Mouse (Mus musculus) embryonic facial prominence, embryonic 14.5 days (tissue): ENCODE results near the gene Cep41. TPM values are rescaled to one million over a fixed set of nuclear protein-coding genes. Genes with fewer than 3 reads are reported as not detected.

ENCODE experiments used
- ATAC-seq: fragments of 200-750 bp; cut with Nextera tagmentation; 2 replicates; pipeline ENCODE4 v1.8.0; 2017; ENCODE audit warnings: low read depth, moderate number of reproducible peaks, moderate TSS enrichment
- DNase-seq: peaks from one replicate; pipeline ENCODE4 v3.0.0-alpha.2; 2015; ENCODE audit warnings: low spot score
- H3K27ac ChIP-seq: fragments of 300-500 bp; sonication (generic); replicated peaks from 2 replicates; pipeline ENCODE4 v1.5.1; 2014; ENCODE audit warnings: low read depth, mild to moderate bottlenecking, low read length, moderate library complexity
- H3K27me3 ChIP-seq: fragments of 300-500 bp; sonication (generic); replicated peaks from 2 replicates; pipeline ENCODE4 v1.6.1; 2014; ENCODE audit warnings: low read length; ENCODE audit not compliant: control insufficient read depth, insufficient read depth
- H3K36me3 ChIP-seq: fragments of 300-500 bp; sonication (generic); 2 replicates; pipeline ENCODE4 v1.6.1; 2014; ENCODE audit warnings: low read length, mixed read lengths; ENCODE audit not compliant: control insufficient read depth, insufficient read depth
- H3K4me1 ChIP-seq: fragments of 300-500 bp; sonication (generic); 2 replicates; pipeline ENCODE4 v1.6.1; 2014; ENCODE audit warnings: antibody characterized with exemption, low read length; ENCODE audit not compliant: control insufficient read depth, insufficient read depth
- H3K4me2 ChIP-seq: fragments of 300-500 bp; sonication (generic); 2 replicates; pipeline ENCODE4 v1.6.1; 2014; ENCODE audit warnings: low read depth, mild to moderate bottlenecking, low read length, moderate library complexity, mixed read lengths
- H3K4me3 ChIP-seq: fragments of 300-500 bp; sonication (generic); 2 replicates; pipeline ENCODE4 v1.5.1; 2014; ENCODE audit warnings: low read depth, mild to moderate bottlenecking, low read length
- H3K9ac ChIP-seq: fragments of 300-500 bp; sonication (generic); 2 replicates; pipeline ENCODE4 v1.6.1; 2014; ENCODE audit warnings: low read depth, mild to moderate bottlenecking, low read length, moderate library complexity, mixed read lengths
- H3K9me3 ChIP-seq: fragments of 300-500 bp; sonication (generic); 2 replicates; pipeline ENCODE4 v1.6.1; 2016; ENCODE audit warnings: low read length; ENCODE audit not compliant: control insufficient read depth
- WGBS: fragments of 180-500 bp; shearing (Covaris S2); extraction: QIAGEN DNeasy Blood & Tissue Kit; methylation state at CpG from one replicate; pipeline ENCODE4 v1.1.7; 2014; 5-methylcytosine and 5-hydroxymethylcytosine counted together
- polyA plus RNA-seq: library from polyadenylated mRNA; unstranded; fragments of >200 nt; fragmentation: Nextera tagmentation; extraction: Ambion mirVana; gene quantifications from 2 replicates; pipeline ENCODE4 v1.2.1, GENCODE M21; 2014

Cep41 gene
- polyA plus RNA-seq, 1 experiment from 2014 or later, result 38.6 TPM

- Histone ChIP-seq H3K4me2 (peak overlapping the region; percentile 16), H3K9me3 (no peaks in the 10 kb centered on the region), H3K4me1 (peaks cover 35% of the 10 kb centered on the region), H3K4me3 (no peak overlapping the region), H3K36me3 (no peaks in the 10 kb centered on the region), H3K27ac (peak overlapping the region; percentile 88), H3K27me3 (no peaks in the 10 kb centered on the region), H3K9ac (peak overlapping the region; percentile 44)
- WGBS, result 26% methylated on average over 13 of the region's 13 CpGs
- peak; percentile 93 for ATAC-seq
- peak; percentile 95 for DNase-seq
Measured at GRCm38 (mm10) chr6:30681935-30682900, 11.3 kb downstream of the Cep41 start.

- WGBS, result 46% methylated on average over 7 of the region's 7 CpGs
- peaks cover 50% of the 10 kb centered on the region for H3K4me1 ChIP-seq
Measured at GRCm38 (mm10) chr6:30680442-30680841, 13.1 kb downstream of the Cep41 start.

DNA sequence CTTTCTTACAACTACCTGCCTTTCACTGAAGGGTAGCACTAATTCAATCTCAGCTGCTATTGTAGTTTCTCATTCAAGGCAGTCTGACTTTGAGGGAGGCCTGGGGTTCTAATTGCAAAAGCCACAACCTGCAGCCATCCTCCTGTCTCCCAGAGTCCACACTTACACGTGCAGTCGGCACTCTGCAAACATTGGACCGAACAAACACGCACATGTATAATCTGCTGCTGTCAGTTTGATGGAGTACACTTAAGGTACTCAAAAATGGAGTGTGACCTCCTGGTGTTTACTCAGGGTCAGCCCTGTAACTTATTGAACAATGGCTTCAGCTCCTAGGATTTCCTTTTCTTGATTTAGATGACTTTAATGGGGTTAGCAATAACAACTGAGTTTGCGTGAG, 14.0 kb downstream of the Cep41 start:
- DNase-seq (no peak), ATAC-seq (no peak)
- Histone ChIP-seq H3K27ac (peak overlapping the region; percentile 24), H3K4me2 (no peak overlapping the region), H3K4me1 (peaks cover 58% of the 10 kb centered on the region), H3K27me3 (no peaks in the 10 kb centered on the region), H3K36me3 (no peaks in the 10 kb centered on the region), H3K9ac (no peak overlapping the region), H3K9me3 (no peaks in the 10 kb centered on the region), H3K4me3 (no peak overlapping the region)
- WGBS, result 73% methylated on average over 5 of the region's 5 CpGs

More at GRCm38 (mm10) chr6:30680442-30680841, 13.1 kb downstream of the Cep41 start:
- H3K4me2 ChIP-seq, result no peak overlapping the region
- no peak overlapping the region for H3K9ac ChIP-seq
- no peak overlapping the region for H3K4me3 ChIP-seq
- H3K27me3 ChIP-seq, result no peaks in the 10 kb centered on the region
- ATAC-seq, result peak; percentile 28; the same call in 1 of the 2 replicates
- peak; percentile 84 for DNase-seq
- H3K9me3 ChIP-seq, result no peaks in the 10 kb centered on the region
- H3K36me3 ChIP-seq, result no peaks in the 10 kb centered on the region
- peak overlapping the region; percentile 24; the same call in 1 of the 2 replicates for H3K27ac ChIP-seq

GRCm38 (mm10) chr6:30678482-30678881, 15.1 kb downstream of the Cep41 start:
- ATAC-seq (no peak), DNase-seq (no peak)
- H3K9ac ChIP-seq, result no peak overlapping the region
- peaks cover 64% of the 10 kb centered on the region for H3K4me1 ChIP-seq
- H3K9me3 ChIP-seq, result no peaks in the 10 kb centered on the region
- H3K36me3 ChIP-seq, result no peaks in the 10 kb centered on the region
- H3K4me3 ChIP-seq, result no peak overlapping the region
- H3K27ac ChIP-seq, result peak overlapping the region; percentile 4; the same call in 1 of the 2 replicates
- no peaks in the 10 kb centered on the region for H3K27me3 ChIP-seq
- WGBS, result 68% methylated on average over 6 of the region's 6 CpGs
- H3K4me2 ChIP-seq, result 0 out of 2 replicates have a peak overlapping the region, but pooled peaks have one; percentile 10

DNA sequence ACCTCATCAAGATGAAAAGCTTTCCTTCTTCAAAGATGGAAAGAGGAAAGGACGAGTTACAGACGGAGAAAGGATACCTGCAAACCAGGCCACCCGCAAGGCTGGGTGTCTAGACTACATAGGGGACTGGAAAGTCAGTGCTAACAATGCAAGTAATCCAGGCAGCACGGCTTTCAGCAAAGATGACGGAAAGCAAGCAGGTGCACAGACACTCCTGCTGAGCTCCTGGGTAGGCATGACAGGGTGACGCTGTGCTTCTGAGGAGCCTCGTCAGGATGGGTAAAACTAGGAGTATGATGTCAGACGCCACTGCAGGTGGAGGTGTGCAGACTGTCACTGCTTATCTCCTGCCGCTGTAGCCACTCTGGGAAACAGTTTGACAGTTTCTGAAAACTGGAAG, 16.0 kb downstream of the Cep41 start:
- Histone ChIP-seq H3K4me2 (no peak overlapping the region), H3K4me3 (no peak overlapping the region), H3K27me3 (no peaks in the 10 kb centered on the region), H3K4me1 (peaks cover 63% of the 10 kb centered on the region), H3K27ac (peak overlapping the region; percentile 98; the same call in 1 of the 2 replicates), H3K9ac (no peak overlapping the region), H3K36me3 (no peaks in the 10 kb centered on the region), H3K9me3 (no peaks in the 10 kb centered on the region)
- 73% methylated on average over 9 of the region's 9 CpGs for WGBS
- ATAC-seq (no peak), DNase-seq (no peak)

GRCm38 (mm10) chr6:30676506-30676905, 17.0 kb downstream of the Cep41 start:
- peak overlapping the region; percentile 98 for H3K27ac ChIP-seq
- 66% methylated on average over 6 of the region's 6 CpGs for WGBS

DNA sequence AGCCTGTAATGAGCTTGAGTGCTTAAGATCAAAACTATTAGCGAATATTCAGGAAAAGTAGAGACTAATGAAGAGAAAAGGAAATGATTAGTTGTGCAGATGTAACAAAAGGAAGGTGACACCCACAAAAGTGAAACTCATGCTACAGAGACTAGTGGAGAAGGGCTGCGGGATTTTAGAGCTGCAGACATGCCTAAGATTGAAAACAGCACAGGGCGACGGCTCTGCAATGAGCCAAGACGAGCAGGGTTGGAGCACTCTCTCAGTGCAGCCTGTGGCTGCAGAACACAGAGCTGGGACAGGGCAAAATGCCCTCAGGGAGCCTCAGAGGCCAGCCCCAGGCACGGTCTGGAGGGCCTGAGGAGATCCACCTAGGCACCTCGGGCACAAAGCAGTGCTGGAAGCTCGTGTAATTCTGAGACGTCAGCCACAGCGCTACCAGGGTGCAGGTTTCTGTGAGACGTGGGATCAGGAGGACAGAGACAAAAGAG, 18.2 kb downstream of the Cep41 start:
- peak overlapping the region; percentile 65 for H3K9ac ChIP-seq
- H3K36me3 ChIP-seq, result no peaks in the 10 kb centered on the region
- H3K4me2 ChIP-seq, result peak overlapping the region; percentile 48
- H3K27ac ChIP-seq, result peak overlapping the region; percentile 98
- ATAC-seq (peak; percentile 61), DNase-seq (peak; percentile 75)
- H3K4me1 ChIP-seq, result peaks cover 62% of the 10 kb centered on the region
- peak overlapping the region; percentile 8; the same call in 1 of the 2 replicates for H3K4me3 ChIP-seq
- no peaks in the 10 kb centered on the region for H3K9me3 ChIP-seq
- 10% methylated on average over 11 of the region's 11 CpGs for WGBS
- H3K27me3 ChIP-seq, result no peaks in the 10 kb centered on the region

More at GRCm38 (mm10) chr6:30676506-30676905, 17.0 kb downstream of the Cep41 start:
- H3K4me3 ChIP-seq, result no peak overlapping the region
- H3K9ac ChIP-seq, result no peak overlapping the region
- H3K9me3 ChIP-seq, result no peaks in the 10 kb centered on the region
- H3K4me1 ChIP-seq, result peaks cover 62% of the 10 kb centered on the region
- no peaks in the 10 kb centered on the region for H3K27me3 ChIP-seq
- 0 out of 2 replicates have a peak overlapping the region, but pooled peaks have one; percentile 10 for H3K4me2 ChIP-seq
- no peak for ATAC-seq
- H3K36me3 ChIP-seq, result no peaks in the 10 kb centered on the region
- DNase-seq, result no peak

GRCm38 (mm10) chr6:30674714-30675280, 18.8 kb downstream of the Cep41 start:
- DNase-seq, result peak; percentile 89
- no peaks in the 10 kb centered on the region for H3K27me3 ChIP-seq

More at GRCm38 (mm10) chr6:30674714-30675280, 18.8 kb downstream of the Cep41 start:
- peak overlapping the region; percentile 11; the same call in 1 of the 2 replicates for H3K4me3 ChIP-seq
- no peaks in the 10 kb centered on the region for H3K36me3 ChIP-seq
- H3K9me3 ChIP-seq, result no peaks in the 10 kb centered on the region
- ATAC-seq, result peak; percentile 53; the same call in 1 of the 2 replicates
- H3K4me2 ChIP-seq, result peak overlapping the region; percentile 48
- H3K9ac ChIP-seq, result peak overlapping the region; percentile 65
- peak overlapping the region; percentile 98 for H3K27ac ChIP-seq
- peaks cover 61% of the 10 kb centered on the region for H3K4me1 ChIP-seq
- WGBS, result 24% methylated on average over 9 of the region's 9 CpGs
